Mouse (Mus musculus) heart, postnatal 25 days (tissue): ENCODE measurements around the gene Cpped1. TPM values are rescaled to one million over a fixed set of nuclear protein-coding genes. Genes with fewer than 3 reads are reported as not detected.

ENCODE experiments used
- DNase-seq: peaks from one replicate; pipeline ENCODE4 v3.0.0; 2022; ENCODE audit warnings: low spot score
- intact Hi-C: fragments of 180-260 bp; cut with DNase I; formaldehyde crosslinking; loops from one replicate; pipeline ENCODE4 v1.15.1; 2025
- total RNA-seq, 2 experiments: library from RNA; stranded (reverse); gene quantifications; 2 replicates each; pipeline ENCODE4 v1.2.3; 2021

Gene Cpped1
- total RNA-seq, 2 experiments from 2014 or later: 55.0 to 57.9 TPM

GRCm38 (mm10) chr16:11778715-11779460, 130.4 kb downstream of the Cpped1 start:
- intact Hi-C loops: no loop called here
- DNase-seq: no peak

GRCm38 (mm10) chr16:11778191-11778590, 131.1 kb downstream of the Cpped1 start:
- no peak for DNase-seq
- intact Hi-C loops: no loop called here

GRCm38 (mm10) chr16:11776528-11776927, 132.7 kb downstream of the Cpped1 start:
- no peak for DNase-seq
- intact Hi-C loops: no loop called here

GRCm38 (mm10) chr16:11774321-11774720, 134.9 kb downstream of the Cpped1 start:
- intact Hi-C loops: no loop called here
- DNase-seq: no peak

- intact Hi-C loops: no loop called here
- no peak for DNase-seq
Observed at GRCm38 (mm10) chr16:11772318-11772717, 136.9 kb downstream of the Cpped1 start.

GRCm38 (mm10) chr16:11757951-11758350, 151.3 kb downstream of the Cpped1 start:
- intact Hi-C loops: no loop called here
- DNase-seq: no peak

GRCm38 (mm10) chr16:11757471-11757870, 151.8 kb downstream of the Cpped1 start:
- no peak for DNase-seq
- intact Hi-C loops: no loop called here

GRCm38 (mm10) chr16:11756598-11757245, 152.5 kb downstream of the Cpped1 start:
- no peak for DNase-seq
- intact Hi-C loops: no loop called here

- DNase-seq: no peak
- intact Hi-C loops: no loop called here
Observed at GRCm38 (mm10) chr16:11755281-11756066, 153.8 kb downstream of the Cpped1 start.

- DNase-seq: no peak
- intact Hi-C loops: no loop called here
Observed at GRCm38 (mm10) chr16:11754136-11754535, 155.1 kb downstream of the Cpped1 start.

Other genes with a start within 250 kb of the Cpped1 start
- under 1 TPM in 1 of 2 experiments, not detected in 1; 0.21 TPM for gene Shisa9, start 74.7 kb upstream of the Cpped1 start, total RNA-seq